Comparison of ENCODE assay signal across 8 mouse cellular contexts in the genomic region with DNA sequence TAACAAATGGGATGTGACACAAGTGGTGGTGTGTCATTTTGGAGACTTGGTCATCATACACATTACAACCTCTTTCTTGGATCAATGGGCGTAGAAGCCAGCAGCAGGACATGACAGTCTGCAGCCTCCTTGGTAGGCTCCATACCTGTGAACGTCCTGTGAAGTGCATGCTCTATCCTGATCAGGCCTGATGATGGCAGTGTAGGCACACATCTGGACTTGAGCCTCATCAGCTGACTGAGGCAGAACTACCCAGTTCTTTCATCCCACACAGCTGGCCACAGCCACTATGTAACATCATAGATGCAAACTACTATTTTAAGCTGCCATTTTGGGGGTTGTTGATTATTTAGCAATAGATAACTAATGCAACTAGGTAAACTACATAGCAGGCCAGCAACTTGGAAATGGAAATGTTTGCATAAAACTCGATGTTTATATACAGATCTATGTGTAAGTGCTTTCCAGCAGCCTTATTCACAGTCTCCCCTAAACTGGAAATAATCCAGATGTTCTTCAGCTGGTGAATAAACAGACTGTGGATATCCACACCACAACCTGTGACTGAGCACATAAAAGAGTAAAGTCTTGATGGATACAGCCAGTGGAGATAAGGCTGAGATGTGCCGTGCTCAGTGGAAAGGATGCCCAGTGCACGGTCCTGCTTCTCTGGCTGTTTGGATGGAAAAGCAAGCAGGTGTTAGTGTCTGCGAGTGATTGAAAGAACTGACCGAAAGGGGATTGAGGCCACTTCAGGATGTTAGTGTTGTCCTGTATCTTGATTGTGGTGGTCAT. TPM values are rescaled to one million over a fixed set of nuclear protein-coding genes. Genes with fewer than 3 reads are reported as not detected.
A peak's percentile ranks its signal among the peaks of the same experiment; 100 is the strongest.
DNase-seq lines count a peak whose midpoint lies in the region; ATAC-seq and TF ChIP-seq lines count a peak whose summit lies in the region.

No protein-coding gene starts in this region.

- no peaks in the 10 kb centered on the region for H3K4me1 ChIP-seq in ES-Bruce4 (ENCODE audit: control insufficient read depth, insufficient read depth, low read length)
- no peaks in the 10 kb centered on the region for H3K4me1 ChIP-seq in heart, embryonic 12.5 days (replicated peaks)

- DNase-seq in left cerebral cortex, adult 11 months (ENCODE audit: low spot score), result peak; percentile 34
- no peak for DNase-seq in left cerebral cortex, postnatal 4 days
- DNase-seq in brain, embryonic 14.5 days (ENCODE audit: low read depth), result peak; percentile 51
- peak; percentile 57 to 65 for DNase-seq in kidney, postnatal 4 days
- DNase-seq in mesoderm, embryonic 11.5 days (ENCODE audit: low read depth, low spot score), result peak; percentile 39
- DNase-seq in urinary bladder, postnatal 10 days (ENCODE audit: low spot score), result no peak

- no peaks in the 10 kb centered on the region for H3K27me3 ChIP-seq in ES-Bruce4 (ENCODE audit: control insufficient read depth, insufficient read depth, low read length, poor library complexity, severe bottlenecking)
- H3K27me3 ChIP-seq in heart, embryonic 12.5 days (replicated peaks), result no peaks in the 10 kb centered on the region

- H3K4me2 ChIP-seq in heart, embryonic 12.5 days, result no peak overlapping the region

- intact Hi-C loops in left cerebral cortex, postnatal 4 days (cut with DNase I), result no loop called here

- H3K36me3 ChIP-seq in ES-Bruce4 (ENCODE audit: control insufficient read depth, insufficient read depth, low read length, poor library complexity, severe bottlenecking), result peaks cover 9% of the 10 kb centered on the region
- H3K36me3 ChIP-seq in heart, embryonic 12.5 days, result peaks cover 27% of the 10 kb centered on the region

- no peaks in the 10 kb centered on the region for H3K9me3 ChIP-seq in ES-Bruce4 (replicated peaks; ENCODE audit: control insufficient read depth, insufficient read depth, low read length, poor library complexity, severe bottlenecking)
- no peaks in the 10 kb centered on the region for H3K9me3 ChIP-seq in heart, embryonic 12.5 days (replicated peaks)

- no peak for TF ChIP-seq EP300 in ES-Bruce4 (IDR thresholded peaks at IDR 0.05; ENCODE audit: insufficient read depth, low read depth, low read length)

- TF ChIP-seq CTCF in ES-Bruce4 (IDR thresholded peaks at IDR 0.05; ENCODE audit: low read depth, low read length), result peak; percentile 76
- peak; percentile 51; the same call in 1 of the 2 replicates for TF ChIP-seq CTCF in brain, embryonic 14.5 days (IDR thresholded peaks at IDR 0.05; ENCODE audit: borderline replicate concordance, extremely low read depth, insufficient read depth, insufficient read length)

- TF ChIP-seq POLR2A in ES-Bruce4 (IDR thresholded peaks at IDR 0.05; ENCODE audit: insufficient read depth, low read length), result no peak
- no peak for TF ChIP-seq POLR2A in brain, embryonic 14.5 days (IDR thresholded peaks at IDR 0.05; ENCODE audit: borderline replicate concordance, extremely low read depth, insufficient read depth, insufficient read length, poor library complexity, severe bottlenecking)

- no peak overlapping the region for H3K9ac ChIP-seq in ES-Bruce4 (ENCODE audit: low read depth, poor library complexity, severe bottlenecking)
- H3K9ac ChIP-seq in heart, embryonic 12.5 days, result no peak overlapping the region

- ATAC-seq in heart, embryonic 12.5 days (ENCODE audit: insufficient number of reproducible peaks, low FRiP score), result 0 out of 2 replicates have a peak, but pooled peaks have one; percentile 33

- WGBS in heart, embryonic 12.5 days, result 75% methylated on average over 7 of the region's 7 CpGs

- H3K4me3 ChIP-seq in ES-Bruce4 (ENCODE audit: low read depth, low read length), result no peak overlapping the region
- no peak overlapping the region for H3K4me3 ChIP-seq in heart, embryonic 12.5 days

- H3K27ac ChIP-seq in ES-Bruce4 (ENCODE audit: insufficient read depth, low read length), result no peak overlapping the region
- no peak overlapping the region for H3K27ac ChIP-seq in heart, embryonic 12.5 days (ENCODE audit: poor library complexity, severe bottlenecking)

RNA-seq across cellular contexts. Expression of a gene that starts 23.9 kb away (rescaled TPM):
- 10 to 100 TPM; 30.4 to 36.7 TPM for total RNA-seq in left cerebral cortex, postnatal 4 days (2021)
- 19.4 and 23.5 TPM in 2 replicates for polyA plus RNA-seq in ES-Bruce4 (2011; ENCODE audit: insufficient read depth, insufficient read length, low read depth, missing spikeins)
- 19.7 and 22.2 TPM in 2 replicates for polyA plus RNA-seq in brain, embryonic 14.5 days (2012; rRNA removed)
- 13.6 and 15.2 TPM in 2 replicates for polyA plus RNA-seq in heart, embryonic 12.5 days (2016; fragmentation: Nextera tagmentation; extraction: Ambion mirVana)

RNA-seq across cellular contexts. Expression of a gene that starts 24.0 kb away (rescaled TPM):
- 10 to 100 TPM; 77.3 to 83.7 TPM for total RNA-seq in left cerebral cortex, postnatal 4 days (2021)
- polyA plus RNA-seq in ES-Bruce4 (2011; ENCODE audit: insufficient read depth, insufficient read length, low read depth, missing spikeins), result 97.1 and 99.3 TPM in 2 replicates
- 53.8 and 71.7 TPM in 2 replicates for polyA plus RNA-seq in brain, embryonic 14.5 days (2012; rRNA removed)
- polyA plus RNA-seq in heart, embryonic 12.5 days (2016; fragmentation: Nextera tagmentation; extraction: Ambion mirVana), result 80.6 and 81.3 TPM in 2 replicates

Comparison
In these comparisons a context has a peak if more than half of its experiments do, and no peak if none do; other contexts are left out.
1. DNase-seq: peak in left cerebral cortex, adult 11 months (single experiment), brain, embryonic 14.5 days (single experiment), kidney, postnatal 4 days (2 of 2) and mesoderm, embryonic 11.5 days (single experiment); none in left cerebral cortex, postnatal 4 days (single experiment) and urinary bladder, postnatal 10 days (single experiment).